Mouse (Mus musculus) MEL (cell line): Measurements from ENCODE around the gene Sinhcaf. TPM values are rescaled to one million over a fixed set of nuclear protein-coding genes. Genes with fewer than 3 reads are reported as not detected.
"Not testable (repeated sequence)": the region's sequence is repeated elsewhere in the genome, so short reads cannot be mapped to it uniquely, and the experiment has no call there.

Experiments
- DNase-seq: peaks from one replicate; pipeline ENCODE4 v3.0.0; 2011; ENCODE audit warnings: low read depth, low spot score
- H3K27ac ChIP-seq: 2 replicates; pipeline ENCODE4 v1.5.1; 2012; ENCODE audit warnings: low read depth, mild to moderate bottlenecking, control low read depth, low read length, moderate library complexity; ENCODE audit not compliant: control insufficient read depth
- H3K27me3 ChIP-seq, 2 experiments: fragments of 150-350 bp in 1 of 2; sonication (generic) in 1 of 2; 2 replicates each; pipeline ENCODE4 v1.6.1; 2012; ENCODE audit warnings: low read length in 2 of 2, mild to moderate bottlenecking in 2 of 2, improper control_type of control experiment in 1 of 2, moderate library complexity in 1 of 2; ENCODE audit not compliant: insufficient read depth in 2 of 2, control insufficient read depth in 1 of 2
- H3K36me3 ChIP-seq, 2 experiments: 2 replicates each; pipeline ENCODE4 v1.6.1; 2012 to 2014; ENCODE audit warnings: low read length in 2 of 2, improper control_type of control experiment in 1 of 2, inconsistent platforms in 1 of 2, mild to moderate bottlenecking in 1 of 2; ENCODE audit not compliant: insufficient read depth in 2 of 2, control insufficient read depth in 1 of 2
- H3K4me1 ChIP-seq, 2 experiments: fragments of 150-350 bp in 1 of 2; sonication (generic) in 1 of 2; 2 replicates each; pipeline ENCODE4 v1.6.1; 2012; ENCODE audit warnings: low read length in 2 of 2, improper control_type of control experiment in 1 of 2, mild to moderate bottlenecking in 1 of 2; ENCODE audit not compliant: insufficient read depth in 2 of 2, control insufficient read depth in 1 of 2
- H3K4me3 ChIP-seq, 2 experiments: fragments of 150-350 bp in 1 of 2; sonication (generic) in 1 of 2; 2 replicates each; pipeline ENCODE4 v1.5.1; 2012; ENCODE audit warnings: low read depth in 2 of 2, low read length in 2 of 2, mild to moderate bottlenecking in 2 of 2, moderate library complexity in 2 of 2, control low read depth in 1 of 2, improper control_type of control experiment in 1 of 2; ENCODE audit not compliant: control insufficient read depth in 1 of 2, insufficient read depth in 1 of 2
- H3K79me2 ChIP-seq: 2 replicates; pipeline ENCODE4 v1.6.1; 2012; ENCODE audit warnings: mild to moderate bottlenecking, low read length, moderate library complexity; ENCODE audit not compliant: control insufficient read depth, poor library complexity, insufficient read depth
- H3K9ac ChIP-seq: 2 replicates; pipeline ENCODE4 v1.6.1; 2012; ENCODE audit warnings: low read depth, mild to moderate bottlenecking, control low read depth, low read length, moderate library complexity; ENCODE audit not compliant: control insufficient read depth, poor library complexity, severe bottlenecking
- H3K9me3 ChIP-seq: fragments of 150-350 bp; sonication (generic); replicated peaks from 2 replicates; pipeline ENCODE4 v1.6.1; 2012; ENCODE audit warnings: mild to moderate bottlenecking, low read length, improper control_type of control experiment, moderate library complexity; ENCODE audit not compliant: insufficient read depth
- BHLHE40 ChIP-seq: IDR thresholded peaks from 2 replicates; pipeline ENCODE4 v1.6.1; 2012; ENCODE audit warnings: low read depth, mild to moderate bottlenecking, inconsistent platforms, low read length, improper control_type of control experiment, borderline replicate concordance
- CHD1 ChIP-seq: IDR thresholded peaks from 2 replicates; pipeline ENCODE4 v1.6.1; 2012; ENCODE audit warnings: low read depth, mild to moderate bottlenecking, inconsistent platforms, low read length, improper control_type of control experiment
- CTCF ChIP-seq, 3 experiments: IDR thresholded peaks in 2 of 3; conservative IDR thresholded peaks in 1 of 3; 2 replicates each; pipeline ENCODE4 v1.5.1; 2011 to 2012; ENCODE audit warnings: low read length in 3 of 3, low read depth in 2 of 3, mild to moderate bottlenecking in 2 of 3, improper control_type of control experiment in 1 of 3, inconsistent platforms in 1 of 3, mixed read lengths in 1 of 3, moderate library complexity in 1 of 3; ENCODE audit not compliant: control insufficient read depth in 1 of 3, insufficient read depth in 1 of 3, poor library complexity in 1 of 3, severe bottlenecking in 1 of 3
- EP300 ChIP-seq, 2 experiments: IDR thresholded peaks; 2 replicates each; pipeline ENCODE4 v1.6.1; 2011; ENCODE audit warnings: improper control_type of control experiment in 2 of 2, low read length in 2 of 2, low read depth in 1 of 2, mild to moderate bottlenecking in 1 of 2
- GABPA ChIP-seq: IDR thresholded peaks from 2 replicates; pipeline ENCODE4 v1.6.1; 2012; ENCODE audit warnings: low read depth, mild to moderate bottlenecking, inconsistent platforms, low read length, improper control_type of control experiment, moderate library complexity
- GATA1 ChIP-seq: IDR thresholded peaks from 2 replicates; pipeline ENCODE4 v1.6.1; 2011; ENCODE audit warnings: low read depth, low read length, improper control_type of control experiment
- MAZ ChIP-seq: IDR thresholded peaks from 2 replicates; pipeline ENCODE4 v1.6.1; 2012; ENCODE audit warnings: low read depth, mild to moderate bottlenecking, inconsistent platforms, low read length, improper control_type of control experiment
- MYB ChIP-seq: IDR thresholded peaks from 2 replicates; pipeline ENCODE4 v1.6.1; 2011; ENCODE audit warnings: mild to moderate bottlenecking, low read depth, low read length, improper control_type of control experiment
- MYC ChIP-seq: IDR thresholded peaks from 2 replicates; pipeline ENCODE4 v1.6.1; 2011; ENCODE audit warnings: low read depth, mild to moderate bottlenecking, low read length, improper control_type of control experiment, moderate library complexity
- POLR2AphosphoS2 ChIP-seq: IDR thresholded peaks from 2 replicates; pipeline ENCODE4 v1.6.1; 2011; ENCODE audit warnings: low read length, improper control_type of control experiment
- RAD21 ChIP-seq: IDR thresholded peaks from 2 replicates; pipeline ENCODE4 v1.6.1; 2011; ENCODE audit warnings: mild to moderate bottlenecking, low read depth, low read length, improper control_type of control experiment
- RCOR1 ChIP-seq: IDR thresholded peaks from 2 replicates; pipeline ENCODE4 v1.6.1; 2012; ENCODE audit warnings: low read depth, mild to moderate bottlenecking, inconsistent platforms, low read length, improper control_type of control experiment
- SIN3A ChIP-seq: IDR thresholded peaks from 2 replicates; pipeline ENCODE4 v1.6.1; 2012; ENCODE audit warnings: low read length, improper control_type of control experiment, inconsistent platforms
- SMC3 ChIP-seq: IDR thresholded peaks from 2 replicates; pipeline ENCODE4 v1.6.1; 2011; ENCODE audit warnings: low read depth, low read length, improper control_type of control experiment
- TAL1 ChIP-seq: IDR thresholded peaks from 2 replicates; pipeline ENCODE4 v1.6.1; 2012; ENCODE audit warnings: mild to moderate bottlenecking, inconsistent platforms, low read length, moderate library complexity, mixed read lengths
- TCF12 ChIP-seq: IDR thresholded peaks from 2 replicates; pipeline ENCODE4 v1.6.1; 2014; ENCODE audit warnings: low read depth, mild to moderate bottlenecking, inconsistent platforms, low read length, improper control_type of control experiment, moderate library complexity
- UBTF ChIP-seq: IDR thresholded peaks from 2 replicates; pipeline ENCODE4 v1.6.1; 2012; ENCODE audit warnings: low read depth, mild to moderate bottlenecking, inconsistent platforms, low read length, improper control_type of control experiment, moderate library complexity, borderline replicate concordance; ENCODE audit not compliant: insufficient read depth
- ZNF384 ChIP-seq: IDR thresholded peaks from 2 replicates; pipeline ENCODE4 v1.6.1; 2012; ENCODE audit warnings: low read depth, mild to moderate bottlenecking, inconsistent platforms, low read length, improper control_type of control experiment
- polyA plus RNA-seq, 2 experiments: library from polyadenylated mRNA; stranded (reverse) in 1 of 2; unstranded in 1 of 2; fragments of >175 nt in 1 of 2; fragments of >200 nt in 1 of 2; gene quantifications; 2 replicates each; pipeline versions ENCODE4 v1.2.1 to v1.2.4; 2012; ENCODE audit warnings: low replicate concordance in 2 of 2, low read depth in 1 of 2; ENCODE audit not compliant: insufficient read length in 2 of 2, insufficient read depth in 1 of 2, missing spikeins in 1 of 2
- total RNA-seq: library from RNA; depleted of rRNA; stranded (reverse); fragments of 300-350 nt; gene quantifications from 2 replicates; pipeline ENCODE4 v1.2.3, GENCODE M21; 2012

The Sinhcaf gene
- total and polyA plus RNA-seq, 3 experiments = 34.7 to 59.7 (median 54.4) TPM

- H3K9me3 ChIP-seq, H3K9ac ChIP-seq, H3K27me3 ChIP-seq, H3K27ac ChIP-seq, H3K4me3 ChIP-seq: not testable (repeated sequence)
- TF ChIP-seq ZNF384 (peak; percentile 94), SIN3A (0 out of 2 replicates have a peak, but pooled peaks have one; percentile 32), CTCF (IDR thresholded peaks at IDR 0.05 in 2 of 3, conservative IDR thresholded peaks at IDR 0.05 in 1 of 3; ENCODE audit: control insufficient read depth in 1 of 3, insufficient read depth in 1 of 3, low read depth in 2 of 3, low read length in 3 of 3, poor library complexity in 1 of 3, severe bottlenecking in 1 of 3) (peak in 1 of 3 experiments; percentile 42; a peak in 2 of 6 replicates), SMC3 (peak; percentile 21; the same call in 1 of the 2 replicates)
- Histone ChIP-seq H3K4me1 (peaks cover 2 to 11% of the 10 kb centered on the region in 2 experiments; a peak in 2 of 4 replicates), H3K36me3 (peaks cover 5 to 35% of the 10 kb centered on the region in 2 experiments), H3K79me2 (peaks cover 66% of the 10 kb centered on the region)
- peak; percentile 64 for DNase-seq
These were observed 5.9 kb downstream of the Sinhcaf start for GRCm38 (mm10) chr6:148940383-148940782.

- Histone ChIP-seq H3K27ac (no peak overlapping the region), H3K27me3 (no peaks in the 10 kb centered on the region), H3K9me3 (no peaks in the 10 kb centered on the region), H3K79me2 (peaks cover 59% of the 10 kb centered on the region), H3K9ac (no peak overlapping the region)
- no peak for DNase-seq
- TF ChIP-seq BHLHE40 = no peak
- TF ChIP-seq EP300 (IDR thresholded peaks at IDR 0.05; ENCODE audit: low read depth in 1 of 2, low read length in 2 of 2) = no peak
- TF ChIP-seq CHD1 = no peak
- no peak for TF ChIP-seq POLR2AphosphoS2
- TF ChIP-seq GATA1 = no peak
- TF ChIP-seq TCF12 = no peak
- TF ChIP-seq MYC = no peak
- no peak for TF ChIP-seq GABPA
- no peak for TF ChIP-seq RCOR1
- TF ChIP-seq TAL1 = no peak
- no peak for TF ChIP-seq RAD21
- no peak for TF ChIP-seq MYB
- TF ChIP-seq UBTF = no peak
- no peak for TF ChIP-seq CTCF (IDR thresholded peaks at IDR 0.05 in 2 of 3, conservative IDR thresholded peaks at IDR 0.05 in 1 of 3; ENCODE audit: control insufficient read depth in 1 of 3, insufficient read depth in 1 of 3, low read depth in 2 of 3, low read length in 3 of 3, poor library complexity in 1 of 3, severe bottlenecking in 1 of 3)
- no peak for TF ChIP-seq MAZ
- TF ChIP-seq, all 39 proteins: peak for 0
- H3K4me1 ChIP-seq = peaks cover 0 to 3% of the 10 kb centered on the region in 2 experiments; a peak in 2 of 4 replicates
- H3K4me3 ChIP-seq = no peak overlapping the region
- peaks cover 10 to 22% of the 10 kb centered on the region in 2 experiments for H3K36me3 ChIP-seq
These were observed 8.6 kb downstream of the Sinhcaf start for GRCm38 (mm10) chr6:148937693-148938092.
